Mouse (Mus musculus): Measurements from ENCODE around the gene Ercc6l.

GRCm38 (mm10) chrX:102169724-102170123 lies 12.8 kb upstream of the Ercc6l start:
- TF ChIP-seq ZC3H11A (IDR thresholded peaks at IDR 0.05; ENCODE audit: borderline replicate concordance, low read depth, low read length): no peak
- no peak for TF ChIP-seq HCFC1 (IDR thresholded peaks at IDR 0.05; ENCODE audit: borderline replicate concordance, insufficient read depth, low read length)
